Mouse (Mus musculus) central nervous system, embryonic 18 days (tissue): ENCODE results near the gene Sox3. TPM values are rescaled to one million over a fixed set of nuclear protein-coding genes. Genes with fewer than 3 reads are reported as not detected.

Source experiments
- polyA plus RNA-seq: library from polyadenylated mRNA; depleted of rRNA; stranded (reverse); fragments of >200 nt; gene quantifications from 2 replicates; pipeline ENCODE4 v1.2.3, GENCODE M21; 2012; rRNA removed

Sox3 gene
- 7.3 and 8.3 TPM in 2 replicates for polyA plus RNA-seq

DNA sequence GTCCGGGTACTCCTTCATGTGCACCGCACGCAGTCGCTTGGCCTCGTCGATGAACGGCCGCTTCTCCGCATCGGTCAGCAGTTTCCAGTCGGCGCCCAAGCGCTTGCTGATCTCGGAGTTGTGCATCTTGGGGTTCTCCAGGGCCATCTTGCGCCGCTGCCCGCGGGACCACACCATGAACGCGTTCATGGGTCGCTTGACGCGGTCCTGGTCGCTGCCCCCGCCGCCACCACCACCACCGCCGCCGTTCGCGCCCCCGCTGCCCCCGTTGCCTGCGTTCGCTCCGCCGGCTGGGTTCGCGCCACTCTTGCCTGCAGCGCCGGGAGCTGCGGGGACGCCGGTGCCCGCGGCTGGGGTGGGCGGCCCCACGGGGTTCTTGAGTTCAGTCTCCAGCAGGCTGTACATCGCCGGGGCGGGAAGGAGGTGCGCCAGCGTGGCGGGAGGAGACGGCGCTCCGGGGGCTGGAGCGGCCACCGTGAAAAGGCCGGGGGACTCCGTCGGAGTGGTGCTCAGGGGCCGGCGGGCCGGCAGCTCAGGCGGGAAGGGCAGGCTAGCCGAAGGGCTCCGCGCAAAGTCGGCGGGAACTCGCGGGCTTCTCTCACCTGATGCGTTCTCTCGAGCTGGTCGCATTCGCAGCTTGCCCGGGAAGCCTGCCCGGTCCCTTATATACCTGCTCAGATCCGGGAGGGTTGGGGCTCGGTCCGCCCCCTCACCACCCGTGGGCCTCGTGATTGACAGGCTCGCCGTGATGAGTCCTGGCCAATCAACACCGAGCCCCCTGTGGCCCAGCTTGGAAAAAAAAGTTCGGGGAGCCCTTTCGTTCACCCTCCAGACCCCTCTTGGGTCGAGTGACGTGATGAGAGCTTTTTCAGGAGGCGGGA is at the start of gene Sox3:
TSS of gene Sox3 (minus strand) at position 630 of the 881 bp plus-strand sequence.

